In the genomic region with DNA sequence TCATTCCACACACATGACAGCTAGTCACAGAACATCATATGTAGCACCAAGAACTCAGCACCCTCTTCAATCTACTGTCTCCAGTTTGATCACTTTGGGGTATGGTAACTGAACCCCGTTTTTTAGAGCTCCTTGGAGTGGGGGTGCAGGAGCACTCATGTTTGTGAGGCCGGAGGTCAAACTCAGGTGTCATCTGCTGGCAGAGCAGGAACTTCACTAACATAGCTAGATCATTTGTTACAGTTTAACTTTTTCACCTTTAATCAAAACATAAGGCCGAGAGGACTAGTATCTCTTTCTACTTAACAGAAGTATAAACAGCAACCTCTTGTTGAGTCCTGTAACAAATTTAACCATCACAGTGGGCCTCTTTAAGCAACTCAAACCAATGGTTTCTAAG, we compare ENCODE assay signal across 11 mouse cellular contexts.
"Had no signal": no experiment of that assay in that cellular context is flagged by ENCODE, and none has a peak within 500 bp of the region (broad histone marks: within the 10 kb centered on the region; RNA-seq: fewer than 3 reads in every experiment).

No protein-coding gene starts in this region.

- H3K9ac ChIP-seq: liver, embryonic 14.5 days had no signal

- H3K4me3 ChIP-seq: left cerebral cortex, adult 2 months had no signal

- H3K4me2 ChIP-seq: midbrain, embryonic 11.5 days had no signal

- H3K27ac ChIP-seq: left cerebral cortex, adult 2 months; liver, embryonic 14.5 days had no signal

- DNase-seq: layer of hippocampus, postnatal 36 days; lung, adult 2 months; lung, postnatal 14 days; lung, postnatal 4 days; midbrain, embryonic 14.5 days; thymus, adult 18-20 months; thymus, postnatal 36 days had no signal

- ATAC-seq: intestine, postnatal 0 days had no signal
